Mouse (Mus musculus): ENCODE results near the gene Gm38100. TPM values are rescaled to one million over a fixed set of nuclear protein-coding genes. Genes with fewer than 3 reads are reported as not detected.

The Gm38100 gene
- polyA plus RNA-seq, 1 experiment from 2014 or later, result 0.28 TPM

DNA sequence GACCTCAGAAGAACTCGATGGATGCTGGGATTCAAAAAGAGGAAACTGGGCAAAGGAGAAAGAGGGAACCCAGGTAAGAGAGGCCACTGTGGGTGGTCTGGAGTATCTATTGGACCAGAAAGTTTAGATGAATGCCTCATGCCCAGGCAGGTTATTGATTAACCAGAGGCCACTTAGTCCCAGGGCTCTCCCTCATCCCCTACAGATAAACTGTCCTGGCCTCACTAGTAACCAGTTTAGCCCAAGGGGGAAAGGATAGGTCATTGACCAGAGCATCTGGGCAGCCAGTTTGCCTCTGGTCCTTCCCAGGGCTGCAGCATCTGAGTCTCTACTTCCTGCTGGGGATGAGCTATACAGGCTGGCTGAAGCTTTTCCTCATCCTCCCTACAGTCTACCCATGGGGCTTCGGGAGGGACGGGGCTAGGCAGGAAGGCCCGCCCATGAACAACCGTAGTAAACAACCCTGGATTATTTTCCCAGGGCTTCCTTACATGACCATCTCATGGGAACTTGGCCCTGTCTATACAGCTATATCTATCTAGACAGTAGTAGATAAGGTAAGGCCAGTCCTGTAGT is 6.3 kb upstream of the Gm38100 start:
- ATAC-seq (replicated peaks; ENCODE audit: extremely low read depth, insufficient read depth, low FRiP score), result peak; percentile 41; the same call in 1 of the 2 replicates
- H3K36me3 ChIP-seq (ENCODE audit: control insufficient read depth, insufficient read depth), result peaks cover 10% of the 10 kb centered on the region
- H3K4me1 ChIP-seq (ENCODE audit: control insufficient read depth, insufficient read depth, low read length), result 0 out of 2 replicates have a peak, but pooled peaks cover 2% of the 10 kb centered on the region
- H3K9me3 ChIP-seq (replicated peaks; ENCODE audit: control insufficient read depth, low read length), result no peaks in the 10 kb centered on the region
- no peak overlapping the region for H3K27ac ChIP-seq (ENCODE audit: low read length)
- WGBS, result 73% methylated on average over 5 of the region's 5 CpGs
- no peak overlapping the region for H3K9ac ChIP-seq (ENCODE audit: low read length)
- no peak overlapping the region for H3K4me3 ChIP-seq (ENCODE audit: low read length)
- no peaks in the 10 kb centered on the region for H3K27me3 ChIP-seq (ENCODE audit: control insufficient read depth, insufficient read depth, low read length)
- H3K4me2 ChIP-seq (ENCODE audit: low read depth, low read length), result no peak overlapping the region

DNA sequence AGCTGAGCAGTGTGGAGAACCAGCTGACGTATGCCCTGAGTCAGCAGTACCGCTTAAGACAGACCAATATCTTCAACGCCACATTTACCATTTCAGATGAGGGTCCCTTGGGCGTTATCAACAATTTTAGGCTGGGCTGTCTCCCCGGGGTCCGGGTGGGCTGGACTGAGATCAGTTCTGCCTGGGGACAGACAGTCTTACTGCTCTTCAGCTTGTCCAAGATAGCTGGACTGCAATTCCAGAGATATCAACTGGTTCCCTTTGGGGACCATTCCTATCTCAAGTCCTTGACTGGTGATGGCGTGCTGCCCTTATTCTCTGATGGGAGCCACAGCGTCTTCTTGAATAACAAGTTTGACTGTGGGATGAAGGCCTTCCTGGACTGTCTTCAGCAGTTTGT is 962 bp downstream of the Gm38100 start:
- Histone ChIP-seq H3K4me3 (ENCODE audit: low read length) (no peak overlapping the region), H3K36me3 (ENCODE audit: control insufficient read depth, insufficient read depth) (no peaks in the 10 kb centered on the region), H3K9ac (ENCODE audit: low read length) (no peak overlapping the region), H3K4me1 (ENCODE audit: control insufficient read depth, insufficient read depth, low read length) (0 out of 2 replicates have a peak, but pooled peaks cover 2% of the 10 kb centered on the region), H3K4me2 (ENCODE audit: low read depth, low read length) (no peak overlapping the region), H3K27me3 (ENCODE audit: control insufficient read depth, insufficient read depth, low read length) (no peaks in the 10 kb centered on the region), H3K27ac (ENCODE audit: low read length) (no peak overlapping the region), H3K9me3 (replicated peaks; ENCODE audit: control insufficient read depth, low read length) (no peaks in the 10 kb centered on the region)
- WGBS, result 66% methylated on average over 8 of the region's 8 CpGs
- ATAC-seq (replicated peaks; ENCODE audit: extremely low read depth, insufficient read depth, low FRiP score), result no peak; the same call in 1 of the 2 replicates

DNA sequence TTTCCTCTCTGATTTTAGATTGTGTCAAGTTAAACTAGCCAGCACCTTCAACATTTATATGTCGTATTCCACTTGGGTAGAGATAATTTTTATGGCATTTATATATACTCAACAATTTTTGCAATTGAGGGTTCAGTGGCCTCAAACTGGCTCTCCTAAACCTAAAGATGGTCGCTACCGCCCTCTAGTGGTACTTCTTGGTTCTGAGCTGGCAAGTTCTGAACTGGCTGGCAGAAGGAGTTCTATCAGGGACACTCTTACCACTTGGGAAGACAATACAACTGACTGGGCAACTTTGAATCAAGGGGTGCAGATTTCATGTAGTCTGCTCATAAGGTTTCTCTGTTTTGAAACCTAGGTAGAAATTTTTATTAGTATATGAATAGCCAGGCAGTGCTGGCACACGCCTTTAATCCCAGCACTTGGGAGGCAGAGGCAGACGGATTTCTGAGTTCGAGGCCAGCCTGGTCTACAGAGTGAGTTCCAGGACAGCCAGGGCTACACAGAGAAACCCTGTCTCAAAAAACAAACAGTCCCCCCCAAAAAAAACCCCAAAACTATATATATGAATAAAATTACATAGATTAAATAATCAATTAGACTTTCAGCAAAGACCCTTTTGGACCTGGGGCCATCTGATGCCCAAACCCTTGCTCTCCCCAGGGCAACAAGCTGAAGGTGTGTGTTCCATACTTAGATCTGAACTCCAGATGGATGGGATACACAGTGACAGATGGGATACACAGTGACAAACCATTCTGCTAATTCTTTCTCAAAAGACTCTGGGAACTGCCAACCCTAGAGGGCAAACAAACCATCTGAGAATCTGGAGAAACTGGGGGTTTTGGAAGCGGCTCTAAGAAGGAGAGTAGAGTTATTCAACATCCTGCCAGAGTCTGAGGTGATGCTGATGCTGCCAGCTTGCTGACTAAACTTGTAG is 4.0 kb downstream of the Gm38100 start:
- H3K9ac ChIP-seq (ENCODE audit: low read length), result no peak overlapping the region
- no peaks in the 10 kb centered on the region for H3K9me3 ChIP-seq (replicated peaks; ENCODE audit: control insufficient read depth, low read length)
- no peak overlapping the region for H3K4me2 ChIP-seq (ENCODE audit: low read depth, low read length)
- no peaks in the 10 kb centered on the region for H3K27me3 ChIP-seq (ENCODE audit: control insufficient read depth, insufficient read depth, low read length)
- H3K27ac ChIP-seq (ENCODE audit: low read length), result no peak overlapping the region
- no peaks in the 10 kb centered on the region for H3K4me1 ChIP-seq (ENCODE audit: control insufficient read depth, insufficient read depth, low read length)
- H3K4me3 ChIP-seq (ENCODE audit: low read length), result no peak overlapping the region
- ATAC-seq (replicated peaks; ENCODE audit: extremely low read depth, insufficient read depth, low FRiP score), result no peak
- H3K36me3 ChIP-seq (ENCODE audit: control insufficient read depth, insufficient read depth), result no peaks in the 10 kb centered on the region
- WGBS, result 49% methylated on average over 7 of the region's 7 CpGs

DNA sequence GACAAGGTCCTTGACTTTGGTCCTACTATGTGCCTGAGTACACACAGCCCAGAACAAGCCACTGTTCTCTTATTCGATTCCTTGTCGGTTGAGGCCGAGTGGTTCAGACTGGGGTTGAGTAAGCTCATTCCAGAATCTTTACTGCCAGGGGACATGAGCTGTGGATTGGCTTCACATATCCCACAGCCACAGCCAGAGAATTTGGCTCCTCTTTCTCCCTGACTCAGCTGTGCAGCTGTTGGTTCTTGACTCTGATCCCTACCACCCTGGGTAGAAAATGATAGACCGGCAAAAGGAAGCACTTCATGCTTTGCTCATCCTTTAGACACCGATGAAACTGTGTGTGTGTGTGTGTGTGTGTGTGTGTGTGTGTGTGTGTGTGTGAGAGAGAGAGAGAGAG is 11.3 kb downstream of the Gm38100 start:
- Histone ChIP-seq H3K27me3 (ENCODE audit: control insufficient read depth, insufficient read depth, low read length) (no peaks in the 10 kb centered on the region), H3K9ac (ENCODE audit: low read length) (no peak overlapping the region), H3K4me1 (ENCODE audit: control insufficient read depth, insufficient read depth, low read length) (no peaks in the 10 kb centered on the region), H3K4me3 (ENCODE audit: low read length) (no peak overlapping the region), H3K4me2 (ENCODE audit: low read depth, low read length) (no peak overlapping the region), H3K9me3 (replicated peaks; ENCODE audit: control insufficient read depth, low read length) (no peaks in the 10 kb centered on the region), H3K36me3 (ENCODE audit: control insufficient read depth, insufficient read depth) (no peaks in the 10 kb centered on the region), H3K27ac (ENCODE audit: low read length) (no peak overlapping the region)
- no peak for ATAC-seq (replicated peaks; ENCODE audit: extremely low read depth, insufficient read depth, low FRiP score)
- WGBS, result 90% methylated on average over 5 of the region's 5 CpGs

DNA sequence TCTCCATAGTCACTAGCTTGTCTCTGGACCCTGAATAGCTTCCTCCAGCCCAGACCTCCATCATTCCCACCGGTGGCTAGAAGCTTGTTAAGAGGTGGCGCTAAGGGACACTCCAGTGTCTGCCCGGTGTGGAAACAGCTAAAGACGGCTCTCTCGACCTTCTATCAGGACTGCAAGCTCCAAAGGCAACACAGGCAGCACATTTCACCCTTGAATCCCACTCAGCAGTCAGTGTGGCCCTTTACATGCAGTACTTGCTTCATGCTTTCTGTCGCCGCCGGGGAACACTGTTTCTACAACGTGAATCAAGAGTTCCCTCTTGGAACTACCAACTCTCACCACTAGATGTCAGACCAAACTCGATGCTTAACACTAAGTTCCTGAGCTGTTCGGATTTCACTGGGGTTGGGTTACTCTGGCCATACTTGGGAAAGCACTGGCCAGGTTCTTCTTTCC is 16.2 kb downstream of the Gm38100 start:
- peak; percentile 52; the same call in 1 of the 2 replicates for ATAC-seq (replicated peaks; ENCODE audit: extremely low read depth, insufficient read depth, low FRiP score)
- Histone ChIP-seq H3K9ac (ENCODE audit: low read length) (0 out of 2 replicates have a peak overlapping the region, but pooled peaks have one; percentile 24), H3K27ac (ENCODE audit: low read length) (no peak overlapping the region), H3K4me3 (ENCODE audit: low read length) (peak overlapping the region; percentile 14), H3K36me3 (ENCODE audit: control insufficient read depth, insufficient read depth) (no peaks in the 10 kb centered on the region), H3K4me2 (ENCODE audit: low read depth, low read length) (peak overlapping the region; percentile 57), H3K27me3 (ENCODE audit: control insufficient read depth, insufficient read depth, low read length) (no peaks in the 10 kb centered on the region), H3K4me1 (ENCODE audit: control insufficient read depth, insufficient read depth, low read length) (no peaks in the 10 kb centered on the region), H3K9me3 (replicated peaks; ENCODE audit: control insufficient read depth, low read length) (no peaks in the 10 kb centered on the region)
- 9% methylated on average over 11 of the region's 11 CpGs for WGBS

DNA sequence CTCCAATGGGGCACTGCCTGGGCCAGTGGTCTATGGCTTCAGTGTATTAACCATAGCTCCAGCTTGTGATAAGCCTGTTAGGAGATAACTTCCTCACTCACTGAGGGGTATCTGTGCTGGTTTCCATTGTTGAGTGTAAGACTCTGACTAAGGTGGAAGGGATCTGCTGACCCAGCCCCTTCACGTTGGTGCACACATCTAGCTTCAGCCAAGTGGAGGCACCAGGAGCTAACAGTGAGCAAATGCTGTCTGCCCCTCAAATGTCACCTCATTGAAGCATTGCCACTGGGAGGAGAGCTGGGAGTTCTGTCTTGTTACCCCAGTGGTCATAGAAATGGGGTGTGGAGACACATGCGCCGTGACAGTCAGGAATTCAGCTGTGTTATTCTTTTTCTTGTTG is 18.6 kb downstream of the Gm38100 start:
- Histone ChIP-seq H3K27me3 (ENCODE audit: control insufficient read depth, insufficient read depth, low read length) (no peaks in the 10 kb centered on the region), H3K4me3 (ENCODE audit: low read length) (no peak overlapping the region), H3K4me1 (ENCODE audit: control insufficient read depth, insufficient read depth, low read length) (no peaks in the 10 kb centered on the region), H3K9ac (ENCODE audit: low read length) (no peak overlapping the region), H3K27ac (ENCODE audit: low read length) (no peak overlapping the region), H3K4me2 (ENCODE audit: low read depth, low read length) (no peak overlapping the region), H3K36me3 (ENCODE audit: control insufficient read depth, insufficient read depth) (no peaks in the 10 kb centered on the region), H3K9me3 (replicated peaks; ENCODE audit: control insufficient read depth, low read length) (no peaks in the 10 kb centered on the region)
- 77% methylated on average over 3 of the region's 3 CpGs for WGBS
- no peak for ATAC-seq (replicated peaks; ENCODE audit: extremely low read depth, insufficient read depth, low FRiP score)

DNA sequence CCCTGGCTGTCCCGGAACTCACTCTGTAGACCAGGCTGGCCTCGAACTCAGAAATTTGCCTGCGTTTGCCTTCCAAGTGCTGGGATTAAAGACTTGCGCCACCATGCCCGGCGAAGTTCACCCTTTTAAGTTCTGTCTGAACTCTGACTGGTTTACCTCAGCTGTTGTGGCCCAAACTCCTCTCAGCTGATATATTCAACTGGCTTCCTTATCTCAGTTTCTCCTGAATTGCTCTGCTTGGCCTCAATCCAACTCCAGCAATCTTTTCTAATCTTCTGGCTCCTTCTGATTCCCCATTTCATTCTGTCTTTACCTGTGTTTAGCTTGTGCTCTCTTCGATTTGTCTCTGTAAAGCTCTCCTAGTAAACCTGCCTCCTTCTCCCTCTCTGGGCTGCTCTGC is 23.0 kb downstream of the Gm38100 start:
- Histone ChIP-seq H3K27ac (ENCODE audit: low read length) (no peak overlapping the region), H3K36me3 (ENCODE audit: control insufficient read depth, insufficient read depth) (no peaks in the 10 kb centered on the region), H3K9me3 (replicated peaks; ENCODE audit: control insufficient read depth, low read length) (no peaks in the 10 kb centered on the region), H3K4me1 (ENCODE audit: control insufficient read depth, insufficient read depth, low read length) (no peaks in the 10 kb centered on the region), H3K4me3 (ENCODE audit: low read length) (no peak overlapping the region), H3K27me3 (ENCODE audit: control insufficient read depth, insufficient read depth, low read length) (no peaks in the 10 kb centered on the region), H3K4me2 (ENCODE audit: low read depth, low read length) (no peak overlapping the region), H3K9ac (ENCODE audit: low read length) (no peak overlapping the region)
- ATAC-seq (replicated peaks; ENCODE audit: extremely low read depth, insufficient read depth, low FRiP score), result no peak
- WGBS, result 79% methylated on average over 7 of the region's 7 CpGs

DNA sequence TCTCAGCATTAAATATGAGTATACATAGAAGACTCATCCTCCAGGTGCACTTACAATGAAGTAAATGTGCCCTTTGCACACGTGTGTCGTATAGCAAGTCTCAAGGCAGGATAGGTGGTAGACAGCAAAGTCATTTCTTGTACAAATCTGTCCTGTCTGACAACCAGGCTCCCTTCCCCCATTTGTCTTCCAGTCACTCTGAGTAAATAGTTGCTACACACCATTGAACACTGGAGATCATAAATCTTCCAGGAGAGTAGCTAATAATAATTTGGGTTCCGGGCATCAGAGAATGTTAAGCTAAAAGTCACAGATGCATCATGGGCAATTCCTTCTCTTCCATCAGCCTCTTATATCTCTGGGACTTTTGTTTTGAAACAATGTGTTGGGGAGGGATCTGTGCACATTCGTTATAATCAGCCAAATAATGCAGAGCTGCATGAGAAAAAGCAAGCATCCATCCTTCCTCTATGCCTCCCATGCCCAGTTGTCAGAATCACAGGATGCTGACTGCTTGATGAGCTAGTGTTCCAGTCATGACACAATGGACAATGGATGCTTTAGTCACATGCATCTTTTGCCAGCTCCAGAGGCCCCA is 26.7 kb downstream of the Gm38100 start:
- no peak for ATAC-seq (replicated peaks; ENCODE audit: extremely low read depth, insufficient read depth, low FRiP score)
- Histone ChIP-seq H3K27me3 (ENCODE audit: control insufficient read depth, insufficient read depth, low read length) (no peaks in the 10 kb centered on the region), H3K9ac (ENCODE audit: low read length) (no peak overlapping the region), H3K36me3 (ENCODE audit: control insufficient read depth, insufficient read depth) (no peaks in the 10 kb centered on the region), H3K9me3 (replicated peaks; ENCODE audit: control insufficient read depth, low read length) (no peaks in the 10 kb centered on the region), H3K27ac (ENCODE audit: low read length) (no peak overlapping the region), H3K4me3 (ENCODE audit: low read length) (no peak overlapping the region), H3K4me1 (ENCODE audit: control insufficient read depth, insufficient read depth, low read length) (no peaks in the 10 kb centered on the region), H3K4me2 (ENCODE audit: low read depth, low read length) (no peak overlapping the region)
- WGBS, result 69% methylated on average over 4 of the region's 4 CpGs

DNA sequence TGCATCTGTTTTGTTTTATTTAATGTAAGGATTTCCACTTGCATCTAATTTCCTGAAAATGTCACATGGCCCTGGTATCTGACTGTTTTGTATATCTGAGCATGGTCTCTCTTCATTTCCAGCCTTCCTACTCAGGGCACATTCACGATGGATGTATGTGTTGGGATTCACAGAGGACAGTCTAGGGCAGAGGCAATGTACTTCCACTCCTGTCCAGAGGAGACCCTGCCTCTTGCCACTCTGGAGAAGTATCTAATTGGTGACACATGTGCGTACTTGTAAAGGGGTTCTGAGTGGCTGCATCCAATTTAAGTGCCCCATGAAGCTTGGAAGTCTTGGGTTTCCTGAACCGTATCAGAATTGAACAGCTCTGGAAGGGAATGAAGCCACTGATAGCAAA is 30.3 kb downstream of the Gm38100 start:
- Histone ChIP-seq H3K9me3 (replicated peaks; ENCODE audit: control insufficient read depth, low read length) (peaks cover 3% of the 10 kb centered on the region; the same call in 1 of the 2 replicates), H3K36me3 (ENCODE audit: control insufficient read depth, insufficient read depth) (no peaks in the 10 kb centered on the region), H3K4me3 (ENCODE audit: low read length) (no peak overlapping the region), H3K9ac (ENCODE audit: low read length) (no peak overlapping the region), H3K27me3 (ENCODE audit: control insufficient read depth, insufficient read depth, low read length) (no peaks in the 10 kb centered on the region), H3K4me2 (ENCODE audit: low read depth, low read length) (no peak overlapping the region), H3K27ac (ENCODE audit: low read length) (no peak overlapping the region), H3K4me1 (ENCODE audit: control insufficient read depth, insufficient read depth, low read length) (no peaks in the 10 kb centered on the region)
- no peak for ATAC-seq (replicated peaks; ENCODE audit: extremely low read depth, insufficient read depth, low FRiP score)
- WGBS, result 76% methylated on average over 3 of the region's 3 CpGs
